ENCODE assay signal across 16 mouse cellular contexts in the genomic region with DNA sequence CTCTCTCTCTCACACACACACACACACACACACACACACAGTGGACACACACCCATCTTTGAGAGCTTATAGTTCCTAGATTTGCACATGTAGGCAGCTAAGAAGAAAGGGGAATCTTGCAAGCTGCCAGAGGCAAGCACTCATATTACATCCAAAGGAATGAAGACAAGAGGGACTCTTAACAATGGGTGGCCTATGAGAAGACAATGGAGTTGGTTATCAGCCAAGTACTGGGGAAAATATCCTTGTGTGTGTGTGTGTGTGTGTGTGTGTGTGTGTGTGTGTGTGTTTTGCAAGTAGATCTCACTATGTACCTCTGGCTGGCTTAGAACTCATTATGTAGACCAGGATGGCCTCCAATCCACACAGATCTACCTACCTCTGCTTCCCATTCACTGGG.
"Had no signal": no experiment of that assay in that cellular context is flagged by ENCODE, and none has a peak within 500 bp of the region (broad histone marks: within the 10 kb centered on the region; RNA-seq: fewer than 3 reads in every experiment).

No protein-coding gene starts in this region.

- H3K27ac ChIP-seq: neural tube, embryonic 12.5 days; neural tube, embryonic 13.5 days; neural tube, embryonic 15.5 days; stomach, embryonic 15.5 days; stomach, postnatal 0 days had no signal

- H3K9ac ChIP-seq: neural tube, embryonic 12.5 days; neural tube, embryonic 13.5 days; neural tube, embryonic 15.5 days; stomach, embryonic 15.5 days had no signal

- H3K9me3 ChIP-seq: neural tube, embryonic 12.5 days; neural tube, embryonic 13.5 days; neural tube, embryonic 15.5 days; stomach, embryonic 15.5 days had no signal

- H3K36me3 ChIP-seq: neural tube, embryonic 12.5 days; neural tube, embryonic 13.5 days; neural tube, embryonic 15.5 days; stomach, embryonic 15.5 days had no signal

- H3K4me2 ChIP-seq: neural tube, embryonic 12.5 days; neural tube, embryonic 13.5 days; neural tube, embryonic 15.5 days; stomach, embryonic 15.5 days had no signal

- H3K4me3 ChIP-seq: neural tube, embryonic 12.5 days; neural tube, embryonic 13.5 days; neural tube, embryonic 15.5 days; stomach, embryonic 15.5 days had no signal

- DNase-seq: right cerebral cortex, adult 18-20 months; right cerebral cortex, postnatal 14 days; right cerebral cortex, postnatal 25 days; right cerebral cortex, postnatal 4 days; spleen, adult 18-20 months; thymus, adult 18-20 months; thymus, adult 2 months; thymus, postnatal 14 days; thymus, postnatal 25 days; thymus, postnatal 36 days; thymus, postnatal 4 days had no signal

- H3K4me1 ChIP-seq: neural tube, embryonic 12.5 days; neural tube, embryonic 13.5 days; neural tube, embryonic 15.5 days; stomach, embryonic 15.5 days had no signal

- H3K27me3 ChIP-seq: neural tube, embryonic 12.5 days; neural tube, embryonic 13.5 days; neural tube, embryonic 15.5 days; stomach, embryonic 15.5 days had no signal
